Mouse (Mus musculus): ENCODE measurements around the gene Znrd1.

Gene Znrd1

GRCm38 (mm10) chr17:36957999-36958743, at the start of gene Znrd1, which contains the start of gene Znrd1as:
Gene Znrd1 (minus strand): TSS chr17:36958559.
Gene Znrd1as (plus strand): TSS chr17:36958592.
- peak; percentile 99 for DNase-seq (ENCODE audit: low read depth, low spot score)

- DNase-seq (ENCODE audit: low read depth, low spot score): no peak
Observed at GRCm38 (mm10) chr17:37003366-37003765, 45.0 kb upstream of the Znrd1 start.

- peak; percentile 98 for DNase-seq (ENCODE audit: low read depth, low spot score)
Observed at GRCm38 (mm10) chr17:37002364-37003330, 44.3 kb upstream of the Znrd1 start.

GRCm38 (mm10) chr17:37000863-37001262, 42.5 kb upstream of the Znrd1 start, which contains the start of gene Zfp57:
Gene Zfp57 (plus strand): TSS chr17:37001163.
- no peak for DNase-seq (ENCODE audit: low read depth, low spot score)

DNA sequence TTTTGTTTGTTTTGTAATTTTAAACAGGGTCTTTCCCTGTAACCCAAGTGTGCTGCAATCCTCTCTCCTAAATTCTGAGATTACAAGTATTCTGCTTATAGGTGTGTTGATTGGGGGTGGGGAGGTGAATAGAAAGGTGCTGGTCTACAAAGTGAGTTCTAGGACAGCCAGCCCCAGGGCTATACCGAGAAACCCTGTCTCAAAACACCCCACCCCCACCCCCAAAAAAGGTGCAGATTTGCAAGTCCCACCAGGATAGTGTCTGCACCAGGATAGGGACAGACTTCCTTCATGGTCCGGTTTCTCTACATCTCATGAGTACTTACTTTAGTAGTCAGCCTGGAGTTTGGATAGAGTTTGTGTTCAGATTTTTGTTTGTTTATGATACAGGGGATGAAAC, 40.1 kb upstream of the Znrd1 start:
- DNase-seq (ENCODE audit: low read depth, low spot score): no peak

DNA sequence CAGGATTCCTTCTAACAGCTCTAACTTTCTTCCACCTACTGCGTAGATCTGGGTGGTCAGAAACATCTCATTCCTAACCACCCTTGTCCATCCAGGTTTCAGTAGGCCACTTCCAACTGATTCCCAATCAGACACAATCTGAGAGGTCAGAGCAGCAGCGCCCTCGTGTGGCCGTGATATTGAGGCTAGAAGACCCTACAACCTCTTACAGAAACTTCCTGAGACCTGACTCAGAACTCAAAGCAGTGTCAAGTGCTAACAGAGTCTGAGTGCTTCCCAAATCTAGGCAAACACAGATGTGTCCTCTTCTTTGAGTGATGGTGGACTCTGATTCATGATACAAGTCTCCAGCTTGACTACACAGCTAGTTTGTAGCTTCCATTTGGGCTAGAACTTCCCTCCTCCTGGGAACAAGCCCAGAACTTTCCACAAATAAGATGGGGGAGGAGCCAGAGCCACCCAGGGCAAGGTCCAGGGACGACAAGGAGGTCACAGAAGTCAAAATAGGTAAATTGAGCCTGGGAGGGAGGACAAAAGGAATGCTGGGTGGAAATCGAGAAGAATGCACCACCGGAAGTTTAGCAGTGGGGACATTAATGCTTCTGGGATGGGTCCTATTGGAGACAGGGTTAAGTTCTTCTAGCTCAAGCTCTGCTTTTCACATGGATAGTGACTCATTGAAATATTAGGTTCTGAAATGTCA, 38.8 kb upstream of the Znrd1 start:
- DNase-seq (ENCODE audit: low read depth, low spot score): peak; percentile 97

DNA sequence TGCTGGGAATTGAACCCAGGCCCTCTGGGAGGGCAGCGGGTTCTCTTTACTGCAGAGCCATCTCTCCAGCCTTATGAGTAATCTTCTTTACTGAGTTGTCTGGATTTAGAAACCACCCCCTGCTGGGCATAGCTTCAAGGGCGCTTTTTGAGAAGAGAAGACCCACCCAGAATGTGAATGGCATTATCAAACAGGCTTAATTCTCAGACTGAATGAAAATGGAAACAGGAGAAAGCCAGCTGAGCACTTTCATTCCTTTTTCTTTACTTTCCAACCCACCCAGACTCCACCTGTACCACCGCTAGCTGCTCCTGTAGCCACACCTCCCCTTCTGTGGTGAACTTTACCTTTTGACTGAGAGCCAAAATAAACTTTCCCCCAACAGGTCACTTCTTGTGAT, 37.1 kb upstream of the Znrd1 start:
- DNase-seq (ENCODE audit: low read depth, low spot score): peak; percentile 93

- no peak for DNase-seq (ENCODE audit: low read depth, low spot score)
Observed at GRCm38 (mm10) chr17:36994528-36994927, 36.2 kb upstream of the Znrd1 start.

GRCm38 (mm10) chr17:36993770-36994325, 35.5 kb upstream of the Znrd1 start:
- peak; percentile 82 for DNase-seq (ENCODE audit: low read depth, low spot score)

GRCm38 (mm10) chr17:36992336-36993104, 34.2 kb upstream of the Znrd1 start:
- DNase-seq (ENCODE audit: low read depth, low spot score): no peak

GRCm38 (mm10) chr17:36990630-36991029, 32.3 kb upstream of the Znrd1 start:
- DNase-seq (ENCODE audit: low read depth, low spot score): peak; percentile 70

DNA sequence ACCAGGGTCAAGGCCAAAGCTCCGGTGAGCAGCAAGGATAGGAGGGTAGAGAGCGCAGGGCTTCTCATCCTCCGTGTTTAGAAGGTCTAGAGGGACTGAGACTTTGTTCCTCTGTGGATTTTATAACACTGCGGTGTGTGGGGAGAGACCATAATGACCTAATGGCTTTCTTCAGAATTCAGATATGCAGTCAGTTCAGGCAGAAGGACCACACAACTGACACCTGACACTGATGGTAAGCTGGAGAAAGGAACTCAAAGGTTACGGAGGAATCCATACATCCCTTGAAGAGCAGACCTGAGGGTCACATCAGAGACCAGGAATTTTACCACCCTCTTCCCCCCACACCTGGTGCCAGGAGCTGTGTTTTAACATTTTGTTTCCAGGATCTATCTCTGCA, 31.1 kb upstream of the Znrd1 start, which contains the start of gene H2-M5:
H2-M5 (minus strand) TSS at position 101 of the 400 bp plus-strand sequence.
- DNase-seq (ENCODE audit: low read depth, low spot score): no peak

- DNase-seq (ENCODE audit: low read depth, low spot score): peak; percentile 79
Observed at GRCm38 (mm10) chr17:36988475-36988874, 30.1 kb upstream of the Znrd1 start.

DNA sequence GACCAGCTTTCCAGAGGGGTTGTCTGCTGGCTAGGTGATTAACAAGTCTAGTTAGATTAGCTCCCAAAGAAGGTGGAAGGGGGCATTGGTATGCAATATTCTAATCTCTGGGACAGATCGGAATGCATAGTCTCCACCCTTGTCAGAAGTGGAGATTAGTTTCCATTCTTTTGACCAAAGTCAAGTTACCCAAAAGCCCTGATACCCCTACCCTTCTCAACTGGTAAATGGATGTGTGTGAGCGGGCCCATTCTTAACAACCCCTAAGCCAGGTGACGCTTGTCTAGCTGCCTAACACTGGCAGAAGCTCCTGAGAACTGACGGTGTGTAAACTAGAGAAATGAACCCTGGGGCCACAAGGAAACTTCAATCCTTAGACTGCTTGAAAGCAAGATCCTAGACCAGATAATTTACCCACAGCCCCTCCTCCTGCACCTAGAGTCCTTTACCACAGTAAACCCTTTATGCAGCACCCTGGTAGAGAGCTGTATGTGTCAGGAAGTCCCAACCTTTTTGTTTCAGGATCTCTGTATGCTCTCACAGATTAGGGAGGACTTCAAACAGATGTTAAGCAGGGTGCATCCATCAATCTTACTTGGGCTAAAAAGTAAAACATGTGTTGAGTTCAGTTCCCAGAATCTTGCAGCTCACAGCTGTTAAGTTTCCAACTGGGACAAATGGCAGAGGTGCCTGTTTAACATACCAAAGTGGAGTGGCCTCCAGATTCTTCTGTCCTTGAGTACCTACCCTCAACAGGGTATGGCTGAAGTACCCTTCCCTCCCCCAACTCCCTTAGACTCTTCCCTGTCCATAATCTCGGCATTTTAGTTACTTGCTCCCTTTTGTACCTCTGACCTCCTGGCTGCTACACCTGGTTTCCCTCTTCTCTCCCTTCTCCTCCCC, 24.1 kb upstream of the Znrd1 start:
- peak; percentile 91 for DNase-seq (ENCODE audit: low read depth, low spot score)

- DNase-seq (ENCODE audit: low read depth, low spot score): peak; percentile 81
Observed at GRCm38 (mm10) chr17:36981845-36982244, 23.5 kb upstream of the Znrd1 start.

GRCm38 (mm10) chr17:36981221-36981813, 23.0 kb upstream of the Znrd1 start, which contains the start of gene 2410137M14Rik:
Gene 2410137M14Rik (minus strand): TSS chr17:36981237.
- peak; percentile 76 for DNase-seq (ENCODE audit: low read depth, low spot score)

DNA sequence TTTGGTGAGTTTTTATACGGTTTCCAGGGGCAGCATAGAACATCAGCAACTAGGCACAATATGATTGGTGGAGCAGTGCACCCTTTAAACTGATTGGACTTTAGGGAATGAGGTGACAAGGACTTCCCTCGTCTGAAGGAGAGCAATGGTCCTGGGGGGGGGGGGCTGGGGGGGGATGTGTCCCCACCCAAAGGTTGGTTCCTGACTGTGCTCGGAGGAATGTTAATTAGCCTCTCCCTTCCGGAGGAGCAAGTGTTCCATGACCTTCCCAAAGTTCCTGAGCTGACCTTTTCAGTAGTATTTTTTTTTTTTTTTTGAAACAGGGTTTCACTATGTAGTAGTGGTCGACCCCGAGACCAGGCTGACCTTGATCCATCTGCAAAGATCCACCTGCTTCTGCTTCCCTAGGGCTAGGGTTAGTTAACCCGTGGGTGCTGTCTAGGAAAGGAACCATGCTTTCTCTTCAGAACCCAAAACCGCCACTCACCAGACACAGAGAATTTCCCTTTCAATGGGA, 15.0 kb upstream of the Znrd1 start:
- DNase-seq (ENCODE audit: low read depth, low spot score): peak; percentile 96

DNA sequence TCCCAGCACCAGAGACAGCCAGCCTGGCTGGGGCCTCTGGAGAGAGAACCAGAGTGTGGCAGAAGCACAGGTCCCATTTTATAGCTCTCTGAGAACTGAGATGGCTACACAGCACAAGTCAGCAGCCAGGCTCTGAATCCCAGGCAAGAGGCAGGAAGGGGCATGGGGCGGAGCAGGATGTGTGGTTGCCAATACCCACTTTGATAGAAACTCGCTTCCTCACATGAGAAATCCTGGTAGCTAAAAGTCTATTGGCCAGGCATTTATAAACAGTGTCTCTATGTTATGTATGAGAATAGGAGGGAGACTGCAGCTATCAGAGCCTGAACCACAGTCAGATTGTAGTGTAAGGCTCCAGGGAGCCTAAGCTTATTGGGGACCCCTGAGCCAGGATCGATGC, 14.4 kb upstream of the Znrd1 start:
- peak; percentile 79 for DNase-seq (ENCODE audit: low read depth, low spot score)
